Mouse (Mus musculus): Measurements from ENCODE around the gene Rhox2e.
"Not testable (repeated sequence)": the region's sequence is repeated elsewhere in the genome, so short reads cannot be mapped to it uniquely, and the experiment has no call there.

DNA sequence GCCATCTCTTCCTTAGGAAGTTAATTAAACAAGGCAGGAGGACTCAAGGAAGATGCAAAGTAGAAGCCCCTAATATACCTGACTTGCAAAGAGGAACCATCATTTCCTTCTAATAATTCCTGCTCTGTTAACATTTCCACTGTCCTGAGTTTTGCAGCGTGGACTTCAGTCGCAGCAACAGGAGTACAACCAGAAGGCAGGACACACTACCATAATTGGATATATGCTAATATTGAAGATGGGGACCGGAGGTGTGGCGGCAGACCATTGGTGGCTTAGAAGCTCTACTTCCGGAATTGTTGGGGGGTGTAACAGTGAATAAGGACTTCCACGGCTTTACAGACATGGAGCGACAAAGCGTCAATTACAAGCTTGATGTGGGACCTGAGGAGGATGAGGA, at the start of gene Rhox2e:
- not testable (repeated sequence) for TF ChIP-seq GATA1, TAL1 (IDR thresholded peaks at IDR 0.05; ENCODE audit: low read length)

Measured in erythroblast, embryonic 14.5 days (primary cell).